Mouse (Mus musculus): Measurements from ENCODE around the gene Mpo.
A peak's percentile ranks its signal among the peaks of the same experiment; 100 is the strongest.

Gene Mpo

DNA sequence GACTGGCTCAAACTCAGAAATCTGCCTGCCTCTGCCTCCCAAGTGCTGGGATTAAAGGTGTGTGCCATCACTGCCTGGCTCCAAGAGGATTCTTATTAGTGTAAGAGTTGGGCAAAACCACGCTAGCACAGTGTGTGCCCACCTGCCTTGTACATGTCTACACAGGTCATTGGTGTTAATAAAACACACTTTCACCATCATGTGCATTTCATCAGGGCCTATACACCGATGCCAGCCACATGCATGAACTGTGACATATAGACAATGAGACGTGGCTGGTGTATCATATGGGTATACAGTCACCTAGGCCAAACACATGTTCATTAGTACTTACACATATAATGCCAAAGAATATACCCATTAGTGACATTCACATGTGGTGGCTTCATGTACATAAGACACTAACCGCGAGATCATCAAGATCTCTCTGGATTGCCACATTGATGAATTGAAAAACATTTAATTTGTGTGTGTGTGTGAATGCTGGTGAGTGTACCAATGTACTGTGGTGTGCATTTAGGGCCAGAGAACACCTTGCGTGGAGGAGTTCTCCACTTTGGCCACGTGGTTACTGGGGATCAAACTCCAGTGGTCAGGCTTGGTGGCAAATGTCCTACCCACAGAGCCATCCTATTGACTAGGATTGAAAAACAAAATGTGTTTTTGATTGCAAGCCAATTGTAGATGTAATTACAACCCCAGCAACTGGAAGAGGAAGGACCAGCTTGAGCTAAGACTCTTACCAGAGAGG is 35.0 kb upstream of the Mpo start:
- DNase-seq, result no peak

DNA sequence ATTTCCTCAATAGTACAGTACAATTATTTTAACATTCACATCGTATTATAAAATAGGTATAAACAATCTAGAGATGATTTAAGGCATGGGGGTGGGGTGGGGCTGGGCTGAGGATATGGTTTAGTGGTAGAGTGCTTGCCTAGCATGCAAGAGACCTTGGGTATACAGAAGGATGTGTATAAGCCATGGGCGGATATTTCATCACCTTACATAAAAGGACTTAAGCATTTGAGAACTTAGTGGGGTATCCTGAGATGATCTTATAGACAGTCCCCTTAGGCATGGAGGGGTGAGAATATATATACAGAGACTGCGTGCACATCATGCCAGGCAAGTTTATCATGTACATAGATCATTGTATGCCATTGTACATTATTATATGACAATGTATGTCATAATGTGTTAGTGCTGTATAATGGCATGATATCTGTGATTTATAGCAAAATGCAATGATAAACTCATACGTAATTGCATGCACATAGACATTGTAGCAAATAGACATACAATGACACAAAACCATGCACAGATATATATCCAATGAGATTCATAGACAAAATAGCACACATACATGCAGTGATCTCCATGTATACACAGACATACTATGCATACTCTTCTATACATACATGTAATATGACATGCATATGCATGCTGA is 34.3 kb upstream of the Mpo start:
- DNase-seq, result no peak

DNA sequence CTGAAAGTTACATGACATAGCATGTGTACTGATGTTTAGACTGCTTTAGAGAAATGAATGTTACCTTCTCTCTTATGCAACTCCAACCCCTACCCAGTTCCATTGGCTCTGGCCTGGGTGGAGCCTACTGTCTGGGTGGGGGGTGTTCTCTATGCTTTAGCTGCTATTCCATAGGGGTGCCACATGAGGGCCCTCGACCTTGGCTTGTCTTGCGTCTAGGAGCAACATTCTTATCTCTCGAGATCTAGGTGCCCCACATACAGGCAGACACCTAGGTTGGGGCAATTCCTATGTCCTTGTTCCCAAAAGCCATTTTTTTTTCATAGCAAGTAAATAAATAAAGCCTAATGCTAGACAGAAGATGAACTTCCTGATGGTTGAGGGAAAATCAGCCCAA is 33.8 kb upstream of the Mpo start:
- DNase-seq, result peak; percentile 56

DNA sequence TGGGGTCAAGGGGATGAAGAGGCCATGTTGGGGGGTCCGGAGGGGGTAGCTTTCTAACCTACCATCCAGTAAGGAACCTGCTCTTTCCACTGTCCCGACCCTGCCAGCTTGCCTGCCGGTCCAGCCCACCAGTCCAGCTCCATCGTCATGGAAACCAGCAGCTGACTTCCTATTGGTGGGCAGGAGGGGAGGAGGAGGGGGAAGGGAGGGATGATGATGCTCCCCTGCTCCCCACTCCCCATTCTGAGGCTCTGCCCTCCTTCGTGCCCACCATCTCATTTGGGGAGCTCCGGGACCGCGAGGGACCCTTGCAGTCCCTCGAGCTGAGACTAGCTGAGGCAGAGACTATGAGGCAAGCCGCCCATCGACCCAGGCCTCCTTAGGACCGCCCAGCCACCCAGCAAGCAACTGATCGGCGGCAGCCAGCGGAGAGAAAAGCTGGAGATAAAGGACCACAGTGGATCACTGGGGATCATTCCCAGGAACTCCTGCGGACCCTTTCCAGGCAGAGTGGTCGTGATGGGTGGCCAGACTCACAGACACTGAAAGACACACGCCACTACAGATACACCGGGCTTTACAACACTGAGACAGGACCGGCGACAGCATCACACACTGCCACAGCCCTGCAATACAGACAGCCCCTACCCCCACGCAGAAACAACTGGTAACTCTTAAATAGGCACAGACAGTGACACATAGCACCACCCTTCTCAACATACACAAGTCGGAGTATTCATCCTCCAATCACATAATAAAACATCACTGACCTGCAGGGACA is 32.9 kb upstream of the Mpo start, which contains the start of gene Tspoap1:
Gene Tspoap1, plus strand, starts transcription at position 241 of the 781 bp plus-strand sequence.
- DNase-seq, result peak; percentile 83

DNA sequence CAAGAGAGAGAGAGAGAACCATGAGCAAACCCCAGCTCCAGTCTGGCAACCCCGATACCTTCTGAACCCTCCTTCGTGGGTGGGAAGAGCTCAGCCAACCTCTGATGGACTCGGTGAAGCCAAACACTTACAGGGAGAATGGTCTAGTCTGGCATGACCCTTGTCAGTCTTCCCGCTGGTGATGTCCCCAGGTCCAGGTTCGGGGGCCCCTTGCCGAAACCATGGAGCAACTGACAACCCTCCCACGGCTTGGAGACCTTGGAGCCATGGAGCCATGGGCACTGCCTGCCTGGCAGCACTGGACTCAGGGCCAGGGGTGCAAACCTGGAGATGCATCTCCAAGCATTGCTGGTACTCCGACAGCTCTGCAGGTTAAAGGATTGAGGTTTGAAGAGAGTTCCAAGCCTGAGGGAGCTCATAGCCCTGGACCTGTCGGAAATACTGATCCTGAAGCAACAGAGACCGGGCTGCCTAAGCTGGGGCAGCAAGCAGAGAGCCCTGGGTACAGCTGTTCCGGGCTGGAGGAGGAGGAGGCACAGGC is 32.1 kb upstream of the Mpo start:
- DNase-seq, result peak; percentile 45

DNA sequence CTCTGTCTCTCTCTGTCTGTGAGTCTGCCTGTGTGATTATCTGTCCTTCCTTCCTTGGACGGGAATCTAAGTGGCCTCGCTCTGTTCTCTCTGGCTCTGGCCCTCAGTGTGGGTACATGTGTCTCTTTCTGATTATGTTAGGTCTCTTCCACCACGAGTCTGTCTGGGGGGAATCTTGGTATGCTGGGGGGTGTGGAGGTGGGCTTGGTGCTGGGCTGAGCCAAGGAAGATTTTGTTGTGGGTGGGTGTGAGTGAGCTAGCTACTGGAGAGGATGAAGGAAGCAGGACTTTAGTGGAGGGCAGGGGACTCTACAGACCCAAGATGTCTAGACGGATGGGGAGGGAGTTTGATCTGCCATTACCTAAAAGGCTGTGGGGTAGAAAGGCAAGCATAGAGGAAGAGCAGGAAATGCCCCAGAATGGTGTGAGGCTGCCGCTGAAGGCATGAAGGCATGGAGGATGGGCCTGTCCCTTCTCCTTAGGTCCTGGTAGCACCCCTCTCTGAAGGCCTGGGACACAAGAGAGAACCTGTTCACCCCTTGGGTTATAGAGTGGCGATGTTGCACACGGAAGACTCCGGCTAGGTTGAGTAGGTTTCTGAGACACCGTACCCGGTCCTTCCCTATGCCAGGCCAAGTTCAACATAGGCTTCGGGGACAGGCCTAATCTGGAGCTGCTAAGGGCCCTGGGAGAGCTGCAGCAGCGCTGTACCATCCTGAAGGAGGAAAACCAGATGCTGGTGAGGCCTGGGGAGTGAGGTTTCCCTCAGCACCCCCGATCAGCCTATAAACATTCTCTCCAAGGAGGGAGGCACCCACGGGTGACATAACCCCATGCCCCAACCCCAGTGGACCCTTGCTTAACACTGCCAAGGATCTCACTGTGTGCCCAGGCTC is 31.3 kb upstream of the Mpo start:
- DNase-seq, result no peak

DNA sequence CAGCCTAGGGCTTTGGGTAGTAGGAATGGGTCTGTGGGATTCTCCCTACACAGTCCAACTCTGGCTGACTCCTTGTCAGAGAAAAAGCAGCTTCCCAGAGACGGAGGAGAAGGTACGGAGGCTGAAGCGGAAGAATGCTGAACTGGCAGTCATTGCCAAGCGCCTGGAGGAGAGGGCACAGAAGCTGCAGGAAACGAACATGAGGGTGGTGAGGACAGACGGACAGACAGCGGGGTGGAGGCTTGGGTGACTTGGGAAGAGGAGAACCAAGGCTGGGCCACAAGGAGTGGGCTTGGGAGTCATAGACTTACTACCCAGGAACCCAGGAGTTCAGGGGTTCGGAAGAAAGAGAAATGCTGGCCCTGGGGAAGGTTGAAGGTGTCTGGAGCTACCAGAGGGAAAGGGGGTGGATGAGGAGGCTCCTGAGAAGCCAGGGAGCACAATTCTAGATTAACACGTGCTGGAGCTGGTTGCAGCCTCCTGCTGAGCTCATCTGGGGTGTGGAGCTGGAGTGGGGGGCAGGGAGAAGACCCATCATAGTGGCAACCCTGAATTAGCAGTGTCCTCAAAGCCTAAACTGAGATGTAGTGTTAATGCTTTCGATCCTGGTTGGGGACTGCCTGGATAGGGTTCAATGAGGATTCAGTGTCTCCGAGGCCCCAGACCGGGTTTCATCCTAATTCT is 30.5 kb upstream of the Mpo start:
- peak; percentile 31 for DNase-seq

DNA sequence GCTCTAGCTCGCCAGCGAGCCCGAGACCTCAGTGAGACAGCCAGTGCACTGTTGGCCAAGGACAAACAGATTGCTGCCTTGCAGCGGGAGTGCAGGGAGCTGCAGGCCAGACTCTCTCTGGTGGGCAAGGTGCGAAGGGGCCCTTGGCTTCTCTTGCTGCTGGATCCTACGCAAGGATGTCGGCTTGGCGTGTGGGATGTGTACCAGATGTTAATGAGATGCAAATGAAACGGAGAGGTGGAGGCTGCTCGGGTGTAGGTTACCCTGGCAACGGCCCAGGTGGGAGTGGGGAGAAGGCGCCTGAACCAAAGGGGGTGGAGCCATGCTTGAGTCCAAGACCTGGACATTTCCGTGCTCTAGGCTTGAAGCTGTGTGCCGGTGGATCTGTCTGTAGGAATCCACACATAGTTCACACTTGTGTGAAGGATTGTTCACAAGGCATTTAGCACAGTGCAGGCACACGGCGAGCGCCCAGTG is 29.8 kb upstream of the Mpo start:
- peak; percentile 81 for DNase-seq

DNA sequence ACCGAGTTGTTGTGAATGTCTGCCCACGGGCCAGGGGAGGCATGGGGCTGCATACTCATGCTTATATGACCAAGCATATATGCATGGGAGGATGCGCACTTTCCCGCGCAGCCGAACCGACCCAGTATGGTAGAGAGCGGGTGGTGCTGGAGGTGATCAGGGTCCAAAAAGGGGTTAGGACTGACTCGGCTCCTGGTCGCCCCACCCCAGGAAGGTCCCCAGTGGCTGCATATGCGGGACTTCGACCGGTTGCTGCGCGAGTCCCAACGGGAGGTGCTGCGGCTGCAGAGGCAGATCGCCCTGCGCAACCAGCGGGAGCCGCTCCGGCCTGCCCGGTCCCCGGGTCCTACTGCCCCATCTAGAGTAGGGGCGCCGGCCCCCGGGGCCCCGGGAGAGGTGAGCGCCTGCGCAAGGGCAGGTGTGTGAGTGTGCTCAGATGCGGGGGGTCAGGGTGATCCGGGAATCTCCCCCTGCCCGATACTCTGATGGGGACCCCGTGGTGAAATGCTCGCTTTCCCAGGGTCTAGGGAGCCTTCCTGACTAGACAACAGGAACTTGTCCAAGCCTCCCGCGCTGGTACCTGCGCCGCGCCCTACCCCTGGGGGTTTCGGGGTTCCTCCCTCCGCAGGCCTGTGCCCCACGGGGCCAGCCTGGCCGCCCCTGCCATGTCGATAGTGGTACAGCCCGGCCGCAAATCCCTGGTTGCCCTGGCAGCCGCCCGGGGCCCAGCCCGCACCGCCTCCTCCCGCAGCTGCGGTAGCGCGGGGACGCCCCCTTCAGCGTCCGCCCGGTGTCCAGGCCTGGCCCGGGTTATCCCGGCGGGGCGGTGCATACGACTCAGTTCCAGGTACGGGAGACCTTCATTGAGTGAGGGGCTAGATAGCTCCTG is 29.1 kb upstream of the Mpo start:
- DNase-seq, result peak; percentile 63

DNA sequence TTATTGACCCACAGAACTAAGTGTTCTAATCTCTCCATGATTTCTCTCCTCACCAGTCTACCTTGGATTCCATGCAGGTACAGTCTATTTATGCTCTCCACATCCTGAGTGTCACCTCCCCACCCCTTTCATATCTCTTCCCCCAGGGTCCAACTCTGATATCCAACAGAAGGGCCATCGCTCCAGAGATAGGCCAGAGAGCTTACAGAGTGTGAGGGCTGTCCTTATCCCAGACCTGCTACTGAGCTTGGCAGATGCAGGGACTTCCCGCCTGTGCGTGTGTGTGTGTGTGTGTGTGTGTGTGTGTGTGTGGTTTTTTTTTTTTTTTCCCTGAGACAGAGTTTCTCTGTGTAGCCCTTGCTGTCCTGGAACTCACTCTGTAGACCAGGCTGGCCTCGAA is 24.6 kb upstream of the Mpo start:
- no peak for DNase-seq

DNA sequence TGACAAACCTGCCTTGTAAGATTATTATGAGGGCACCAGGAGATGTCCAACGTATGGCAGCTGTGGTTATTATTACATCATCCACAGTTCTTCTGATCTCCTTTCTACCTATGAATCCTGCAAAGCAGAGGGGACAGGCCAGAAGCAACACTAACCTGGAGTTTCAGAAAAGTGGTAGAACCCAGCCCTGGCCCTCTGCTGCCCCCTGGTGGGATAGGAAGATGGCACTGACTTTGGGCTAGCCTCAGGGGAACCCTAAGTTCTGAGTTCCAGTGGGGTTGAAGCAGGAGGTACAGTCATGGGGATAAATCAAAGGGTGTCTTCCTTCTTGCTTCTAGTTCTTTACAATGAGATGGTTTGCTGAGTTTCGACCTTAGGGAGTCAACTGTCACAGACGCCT is 22.4 kb upstream of the Mpo start:
- DNase-seq, result peak; percentile 54

DNA sequence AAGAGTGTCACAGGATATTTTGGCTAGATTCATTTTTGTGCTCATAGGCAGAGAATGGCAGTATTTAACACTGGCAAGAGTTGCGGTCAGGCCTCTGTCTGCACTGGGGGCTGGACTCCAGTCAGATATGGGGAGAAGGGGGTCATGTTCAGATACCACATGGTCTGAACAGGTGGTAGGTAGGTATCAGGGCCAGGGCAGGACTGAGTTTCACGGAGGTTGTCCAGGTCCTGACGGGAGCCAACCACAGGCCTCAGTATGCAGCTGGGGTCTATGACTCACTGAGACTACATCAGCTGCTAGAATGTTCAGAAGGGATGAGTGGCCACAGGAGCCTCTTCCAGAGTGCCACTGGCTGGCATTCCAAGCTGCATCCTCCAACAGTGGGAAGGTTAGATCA is 21.0 kb upstream of the Mpo start:
- DNase-seq, result no peak

DNA sequence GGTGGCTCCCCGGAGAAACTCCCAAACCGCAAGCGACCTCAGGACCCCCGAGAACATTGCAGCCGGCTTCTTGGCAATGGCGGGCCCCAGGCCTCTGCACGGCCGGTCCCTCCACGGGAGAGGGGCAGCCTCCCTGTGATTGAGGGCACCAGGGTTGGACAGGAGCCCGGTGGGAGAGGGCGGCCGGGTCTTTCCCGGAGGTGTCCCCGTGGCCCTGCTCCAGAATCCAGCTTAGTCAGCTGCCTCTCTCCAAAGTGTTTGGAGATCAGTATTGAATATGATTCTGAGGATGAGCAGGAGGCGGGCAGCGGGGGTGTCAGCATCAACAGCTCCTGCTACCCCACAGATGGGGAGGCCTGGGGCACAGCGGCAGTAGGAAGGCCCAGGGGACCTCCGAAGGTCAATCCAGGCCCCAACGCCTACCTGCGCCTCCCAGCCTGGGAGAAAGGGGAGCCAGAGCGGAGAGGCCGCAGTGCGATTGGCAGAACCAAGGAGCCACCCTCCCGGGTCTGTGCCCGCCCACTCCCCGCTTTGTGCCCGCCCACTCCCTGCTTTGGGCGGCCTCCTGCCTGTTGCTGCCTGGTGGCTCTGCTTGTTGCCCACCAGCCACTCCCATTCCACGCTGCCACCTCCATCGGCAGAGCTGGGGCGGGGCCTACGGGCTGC is 15.1 kb upstream of the Mpo start:
- DNase-seq, result peak; percentile 68

DNA sequence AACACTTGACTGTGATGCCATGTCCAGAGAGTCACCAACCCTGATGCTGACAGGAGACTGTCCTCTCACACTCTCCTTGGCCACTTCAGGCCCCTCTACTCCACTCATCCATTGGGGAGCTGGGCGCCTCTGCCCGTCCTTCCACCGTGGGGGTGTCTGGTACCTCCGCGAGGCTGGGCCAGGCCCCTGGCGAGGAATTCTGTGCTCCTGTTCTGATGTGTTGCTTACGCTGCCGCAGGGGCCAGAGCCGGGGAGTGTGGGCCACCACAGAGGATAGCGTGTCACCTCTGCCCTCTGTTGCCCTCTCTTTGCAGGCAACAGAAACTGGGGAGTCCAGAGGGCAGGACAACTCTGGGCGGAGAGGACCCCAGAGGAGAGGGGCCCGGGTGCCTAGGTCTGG is 14.5 kb upstream of the Mpo start:
- DNase-seq, result no peak

DNA sequence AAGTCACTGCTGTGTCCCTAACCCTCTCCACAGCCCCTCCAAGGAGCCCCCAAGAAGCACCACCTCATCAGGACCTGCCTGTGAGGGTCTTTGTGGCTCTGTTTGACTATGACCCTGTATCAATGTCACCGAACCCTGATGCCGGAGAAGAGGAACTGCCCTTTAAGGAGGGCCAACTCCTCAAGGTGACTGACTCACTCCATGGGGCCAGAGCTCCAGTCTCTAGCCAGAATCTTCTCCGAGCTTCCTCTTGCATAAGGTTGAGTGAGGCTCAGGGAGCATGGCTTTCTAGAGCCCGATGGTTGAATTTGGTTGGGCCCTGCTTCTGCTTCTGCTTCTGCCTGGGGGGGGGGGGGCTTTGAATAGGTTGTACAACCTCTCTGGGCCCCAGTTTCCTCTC is 14.0 kb upstream of the Mpo start:
- DNase-seq, result no peak

DNA sequence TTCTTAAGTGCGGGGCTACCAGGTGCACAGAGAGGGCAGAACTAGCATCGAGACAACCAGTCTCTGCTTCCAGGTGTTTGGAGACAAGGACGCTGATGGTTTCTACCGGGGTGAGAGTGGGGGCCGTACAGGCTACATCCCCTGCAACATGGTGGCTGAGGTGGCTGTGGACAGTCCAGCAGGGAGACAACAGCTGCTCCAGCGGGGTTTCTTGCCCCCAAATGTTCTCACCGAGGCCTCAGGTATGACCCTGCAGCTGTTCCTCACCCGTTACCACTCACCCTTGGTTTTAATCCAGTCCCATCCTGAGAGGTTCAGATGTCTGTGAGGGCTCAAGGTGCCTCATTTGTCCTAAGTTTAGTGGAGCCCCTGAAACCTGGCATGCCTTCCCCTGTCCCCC is 13.3 kb upstream of the Mpo start:
- DNase-seq, result no peak

DNA sequence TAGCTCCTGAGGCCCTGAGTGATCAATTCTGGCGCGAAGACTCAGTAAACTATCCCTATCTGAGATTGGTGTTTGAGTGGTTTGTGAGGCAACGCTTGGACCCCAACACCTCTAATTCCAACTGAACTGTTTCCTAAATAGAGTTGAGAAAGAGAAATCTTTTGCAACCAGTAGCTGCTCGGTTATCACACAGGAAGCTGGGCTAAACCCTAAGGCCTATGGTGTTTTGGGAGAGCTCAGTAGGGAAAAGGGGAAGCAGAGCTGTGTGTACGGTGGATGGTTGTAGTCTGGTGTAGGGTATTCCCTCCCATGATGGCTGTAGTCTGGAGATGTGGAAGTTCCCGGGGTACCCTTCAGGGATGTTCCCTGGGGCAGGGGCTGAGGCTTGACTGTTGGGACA is 3.3 kb upstream of the Mpo start:
- DNase-seq, result no peak

DNA sequence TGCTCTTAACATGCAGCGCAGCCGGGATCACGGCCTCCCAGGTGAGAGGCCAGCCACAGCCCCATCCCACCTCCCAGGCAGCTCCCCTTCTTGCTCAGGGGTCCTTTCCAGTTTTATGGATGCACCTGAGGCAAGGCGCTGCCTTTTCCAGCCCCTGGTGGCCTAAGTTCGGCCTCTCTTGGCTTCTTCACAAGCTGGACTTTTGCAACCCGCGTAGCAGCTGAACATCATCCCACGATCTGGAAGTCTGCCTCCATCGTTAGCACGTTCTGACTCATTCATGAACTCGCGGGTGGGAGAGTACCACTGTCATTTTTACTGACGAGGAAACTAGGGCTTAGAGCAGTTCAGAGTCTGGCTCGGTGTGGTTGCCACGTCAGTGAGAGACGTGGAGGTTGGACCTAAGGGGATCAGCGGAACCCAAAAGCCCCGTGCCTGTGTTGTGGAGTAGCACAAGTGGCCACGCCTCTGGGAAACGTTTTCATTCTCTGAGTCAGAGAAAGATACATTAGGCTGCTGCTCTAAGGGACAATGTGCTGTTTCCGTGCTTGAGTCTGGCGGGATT is 8.4 kb downstream of the Mpo start:
- peak; percentile 43 for DNase-seq

DNA sequence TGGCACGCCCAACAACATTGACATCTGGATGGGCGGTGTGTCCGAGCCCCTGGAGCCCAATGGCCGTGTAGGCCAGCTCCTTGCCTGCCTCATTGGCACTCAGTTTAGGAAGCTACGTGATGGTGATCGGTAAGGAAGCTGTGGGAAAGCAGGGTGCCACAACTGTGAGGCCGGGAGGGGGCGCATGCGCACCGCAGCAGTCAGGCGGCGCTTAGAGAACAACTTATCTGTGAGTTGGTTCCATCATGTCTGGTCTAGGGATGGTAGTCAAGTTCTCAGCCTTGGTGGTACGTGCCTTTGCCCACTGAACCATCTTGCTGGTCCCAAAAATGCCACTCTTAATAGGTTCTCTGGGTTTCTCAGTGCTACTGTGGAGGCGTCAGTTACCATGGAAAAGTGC is 9.2 kb downstream of the Mpo start:
- DNase-seq, result peak; percentile 32

DNA sequence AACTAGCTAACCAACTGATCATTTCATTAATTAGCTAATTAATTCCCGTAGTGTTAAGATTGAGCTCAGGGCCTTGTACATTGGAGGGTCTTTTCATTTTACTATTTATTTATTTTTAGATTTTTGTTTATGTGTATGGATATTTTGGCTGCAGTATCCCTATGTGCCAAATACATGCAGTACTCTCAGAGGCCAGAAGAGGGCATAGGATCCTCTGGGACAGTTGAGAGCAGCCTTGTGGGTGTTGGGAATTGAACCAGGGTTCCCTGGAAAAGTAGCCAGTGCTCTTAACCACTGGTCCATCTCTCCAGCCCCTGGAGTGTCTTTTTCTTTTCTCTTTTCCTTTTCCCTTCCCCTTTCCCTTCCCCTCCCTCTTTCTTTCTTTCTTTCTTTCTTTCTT is 12.1 kb downstream of the Mpo start:
- DNase-seq, result no peak

Measured in right cerebral cortex, postnatal 25 days (tissue).